Mouse (Mus musculus): Measurements from ENCODE around the gene Pck1.

The Pck1 gene

DNA sequence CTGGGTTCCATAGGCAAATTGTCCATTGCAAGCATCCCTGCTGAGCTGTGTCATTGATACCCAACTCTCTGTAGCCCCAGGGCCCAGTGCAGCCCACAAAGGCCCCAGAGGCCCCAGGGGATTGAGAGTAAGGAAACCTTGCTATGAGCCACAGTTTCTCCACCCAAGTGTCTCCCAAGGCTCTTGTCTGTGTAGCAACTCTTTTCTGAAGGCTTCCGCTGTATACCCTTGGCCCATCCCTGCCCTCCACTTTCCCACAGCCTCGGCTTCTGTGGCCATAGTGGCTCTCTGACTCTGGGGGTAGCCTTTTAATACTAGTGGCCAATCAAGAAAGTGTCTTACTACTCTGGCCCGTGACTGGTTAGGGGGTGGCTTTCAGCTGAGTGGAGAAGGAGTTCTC is 50.9 kb downstream of the Pck1 start:
- in situ Hi-C loops (cut with MboI, MseI), result no loop called here

DNA sequence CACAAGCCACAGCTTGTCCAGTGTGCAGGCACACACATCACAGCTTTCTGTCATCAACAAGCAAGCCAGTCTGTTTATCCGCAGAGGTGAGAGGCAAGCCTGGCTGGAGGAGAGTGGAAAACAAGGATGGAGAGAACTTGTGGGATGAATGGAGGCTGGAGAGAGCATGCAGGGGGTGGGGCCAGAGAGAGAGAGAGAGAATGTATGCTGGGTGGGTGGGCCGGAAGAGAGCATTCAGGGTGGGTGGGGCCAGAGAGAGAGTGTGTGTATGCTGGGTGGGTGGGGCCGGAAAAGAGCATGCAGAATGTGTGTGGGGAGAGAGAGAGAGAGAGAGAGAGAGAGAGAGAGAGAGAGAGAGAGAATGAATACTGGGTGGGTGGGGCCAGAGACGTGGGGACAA is 51.8 kb downstream of the Pck1 start:
- in situ Hi-C loops (cut with MboI, MseI), result no loop called here

DNA sequence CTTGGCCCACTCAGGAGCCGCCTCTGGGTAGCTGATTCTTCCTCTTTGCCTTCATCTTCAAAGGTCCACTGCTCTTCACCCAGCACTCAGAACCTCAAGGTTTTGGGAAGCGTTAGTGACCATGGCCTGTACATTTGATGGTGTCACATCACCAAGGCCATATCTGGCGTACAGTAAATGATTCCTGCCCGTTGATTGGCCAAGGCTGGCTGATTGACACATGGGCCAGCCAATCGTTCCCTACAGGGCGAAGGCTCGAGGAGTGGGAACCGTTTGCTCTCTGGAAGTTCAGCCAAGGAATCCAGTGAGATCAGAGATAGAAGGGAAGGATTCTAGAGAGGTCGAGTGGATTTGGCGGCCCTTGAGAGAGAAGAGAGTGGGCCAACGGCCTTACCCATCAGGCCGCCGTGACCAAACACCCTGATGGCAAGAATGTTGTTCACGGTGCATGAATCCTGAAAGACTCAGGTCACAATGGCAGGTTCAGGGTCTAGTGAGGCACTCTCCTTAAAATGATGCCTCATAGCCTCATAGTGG is 52.8 kb downstream of the Pck1 start:
- in situ Hi-C loops (cut with MboI, MseI), result no loop called here

DNA sequence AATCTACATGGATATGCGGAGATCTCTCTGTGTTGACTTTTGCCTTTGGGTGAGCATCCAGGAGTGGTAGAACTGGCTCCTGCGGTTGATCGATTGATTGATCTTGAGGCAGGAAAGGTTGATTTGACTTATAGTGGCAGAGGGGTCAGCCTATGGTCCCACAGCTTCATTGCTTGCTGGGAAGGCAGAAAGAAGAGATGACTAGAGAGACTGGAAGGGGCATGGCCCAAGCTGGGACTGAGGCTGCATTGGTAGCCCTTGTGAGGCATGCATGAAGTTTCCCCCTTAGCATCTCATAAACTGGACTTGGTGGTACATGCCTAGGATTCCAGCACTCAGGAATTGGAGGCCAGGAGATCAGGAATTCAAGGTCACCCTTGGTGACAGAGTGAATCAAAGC is 54.2 kb downstream of the Pck1 start:
- in situ Hi-C loops (cut with MboI, MseI), result no loop called here

Data from T-helper 2 cell (primary cell).